Mouse (Mus musculus) olfactory bulb, adult 2 months (tissue): ENCODE results near the gene Tph2.

Experiments used
- CTCF ChIP-seq: fragments of 200-500 bp; IDR thresholded peaks from 2 replicates; pipeline ENCODE4 v1.5.1; 2012; ENCODE audit warnings: low read depth, mild to moderate bottlenecking, low read length, moderate library complexity; ENCODE audit not compliant: insufficient read depth
- POLR2A ChIP-seq: fragments of 200-500 bp; IDR thresholded peaks from 2 replicates; pipeline ENCODE4 v1.6.1; 2012; ENCODE audit warnings: mild to moderate bottlenecking, low read depth, low read length, moderate library complexity; ENCODE audit not compliant: insufficient read depth

DNA sequence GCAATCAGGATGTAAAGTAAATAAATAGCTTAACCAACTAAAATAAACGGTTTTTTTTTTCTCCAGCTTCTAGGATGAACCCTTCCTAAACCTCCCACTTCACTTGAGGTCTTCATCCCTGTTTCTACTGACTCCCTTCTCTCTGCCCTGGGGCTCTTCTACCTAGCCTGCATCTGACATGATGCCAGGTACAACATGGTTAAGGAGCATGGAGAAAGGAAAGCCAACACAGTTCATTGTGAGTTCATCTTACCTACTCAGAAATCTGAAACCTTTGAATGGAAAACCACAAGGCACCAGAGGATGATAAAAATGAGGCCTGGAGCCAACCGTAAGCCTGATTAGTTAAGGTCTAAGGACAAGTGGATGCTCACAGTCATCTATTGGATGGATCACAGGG, 123.3 kb downstream of the Tph2 start:
- no peak for TF ChIP-seq CTCF
- no peak for TF ChIP-seq POLR2A
